Comparison of ENCODE assay signal across 22 mouse cellular contexts in genomic region chr6:13096656-13097435, GRCm38 (mm10). TPM values are rescaled to one million over a fixed set of nuclear protein-coding genes. Genes with fewer than 3 reads are reported as not detected.
A peak's percentile ranks its signal among the peaks of the same experiment; 100 is the strongest.
DNase-seq lines count a peak whose midpoint lies in the region; ATAC-seq and TF ChIP-seq lines count a peak whose summit lies in the region.
"Had no signal": no experiment of that assay in that cellular context is flagged by ENCODE, and none has a peak within 500 bp of the region (broad histone marks: within the 10 kb centered on the region; RNA-seq: fewer than 3 reads in every experiment).

No protein-coding gene starts in this region.

- TF ChIP-seq POLR2A in brain, embryonic 14.5 days (IDR thresholded peaks at IDR 0.05; ENCODE audit: borderline replicate concordance, extremely low read depth, insufficient read depth, insufficient read length, poor library complexity, severe bottlenecking): no peak

- H3K9ac ChIP-seq in kidney, embryonic 15.5 days: no peak overlapping the region
- H3K9ac ChIP-seq: forebrain, embryonic 12.5 days; heart, embryonic 15.5 days; liver, postnatal 0 days had no signal

- no peaks in the 10 kb centered on the region for H3K9me3 ChIP-seq in kidney, embryonic 15.5 days (replicated peaks)
- H3K9me3 ChIP-seq: embryonic facial prominence, embryonic 10.5 days; forebrain, embryonic 12.5 days; heart, embryonic 15.5 days; limb, embryonic 10.5 days had no signal

- WGBS in kidney, embryonic 15.5 days: 94% methylated on average over 2 of the region's 2 CpGs

- no peak overlapping the region for H3K4me3 ChIP-seq in kidney, embryonic 15.5 days (replicated peaks)
- H3K4me3 ChIP-seq: embryonic facial prominence, embryonic 10.5 days; forebrain, embryonic 12.5 days; heart, embryonic 15.5 days; limb, embryonic 10.5 days; myocyte had no signal

- H3K36me3 ChIP-seq in kidney, embryonic 15.5 days: no peaks in the 10 kb centered on the region
- H3K36me3 ChIP-seq: embryonic facial prominence, embryonic 10.5 days; forebrain, embryonic 12.5 days; heart, embryonic 15.5 days; limb, embryonic 10.5 days had no signal

- TF ChIP-seq CTCF in brain, embryonic 14.5 days (IDR thresholded peaks at IDR 0.05; ENCODE audit: borderline replicate concordance, extremely low read depth, insufficient read depth, insufficient read length): no peak

- H3K27me3 ChIP-seq in kidney, embryonic 15.5 days: no peaks in the 10 kb centered on the region
- H3K27me3 ChIP-seq: forebrain, embryonic 12.5 days; heart, embryonic 15.5 days had no signal

- peak; percentile 48 to 60 for DNase-seq in cerebellum, postnatal 14 days
- no peak for DNase-seq in cerebellum, postnatal 4 days (ENCODE audit: low spot score in 2 of 2)
- peak; percentile 31 for DNase-seq in kidney, adult 9 months
- peak; percentile 74 for DNase-seq in ES-CJ7 (ENCODE audit: low read depth, low spot score)
- peak; percentile 29 for DNase-seq in brain, embryonic 14.5 days (ENCODE audit: low read depth)
- no peak for DNase-seq in lung, adult 18-20 months
- DNase-seq: adrenal gland, adult 8-10 months; cerebellum, adult 18-20 months; gastrocnemius, postnatal 14 days; heart, postnatal 4 days; liver, postnatal 0 days; lung, postnatal 14 days; midbrain, embryonic 14.5 days had no signal

- ATAC-seq in kidney, embryonic 15.5 days (replicated peaks; ENCODE audit: low FRiP score): no peak
- ATAC-seq: CD4-positive, CD25-positive, alpha-beta regulatory T cell, adult 4 months; liver, postnatal 0 days had no signal

- no peaks in the 10 kb centered on the region for H3K4me1 ChIP-seq in kidney, embryonic 15.5 days
- H3K4me1 ChIP-seq: embryonic facial prominence, embryonic 10.5 days; forebrain, embryonic 12.5 days; heart, embryonic 15.5 days; limb, embryonic 10.5 days had no signal

- H3K4me2 ChIP-seq in kidney, embryonic 15.5 days: no peak overlapping the region
- H3K4me2 ChIP-seq: forebrain, embryonic 12.5 days; heart, embryonic 15.5 days had no signal

- H3K27ac ChIP-seq in kidney, embryonic 15.5 days: no peak overlapping the region
- H3K27ac ChIP-seq: embryonic facial prominence, embryonic 10.5 days; forebrain, embryonic 12.5 days; heart, embryonic 15.5 days; kidney, postnatal 0 days; limb, embryonic 10.5 days; stomach, postnatal 0 days had no signal

RNA-seq across cellular contexts. Expression of gene Tmem106b, which starts 27.3 kb away (rescaled TPM):
- 35.5 and 41.0 TPM in 2 replicates for polyA plus RNA-seq in kidney, embryonic 15.5 days (2015; fragmentation: Nextera tagmentation; extraction: Ambion mirVana)
- polyA plus RNA-seq in brain, embryonic 14.5 days (2012; rRNA removed): 19.4 and 28.0 TPM in 2 replicates

Comparison
In these comparisons a context has a peak if more than half of its experiments do, and no peak if none do; other contexts are left out.
1. DNase-seq: peak in cerebellum, postnatal 14 days (2 of 2), kidney, adult 9 months (single experiment), ES-CJ7 (single experiment) and brain, embryonic 14.5 days (single experiment); none in cerebellum, postnatal 4 days (0 of 2) and lung, adult 18-20 months (0 of 2).